Mouse (Mus musculus): ENCODE measurements at regions not wholly inside any gene's neighbourhood (a gene's known extent, or its start where the extent isn't known, plus 50 kb on each side); places are given as distances from the start of the nearest gene placed in this dataset.

DNA sequence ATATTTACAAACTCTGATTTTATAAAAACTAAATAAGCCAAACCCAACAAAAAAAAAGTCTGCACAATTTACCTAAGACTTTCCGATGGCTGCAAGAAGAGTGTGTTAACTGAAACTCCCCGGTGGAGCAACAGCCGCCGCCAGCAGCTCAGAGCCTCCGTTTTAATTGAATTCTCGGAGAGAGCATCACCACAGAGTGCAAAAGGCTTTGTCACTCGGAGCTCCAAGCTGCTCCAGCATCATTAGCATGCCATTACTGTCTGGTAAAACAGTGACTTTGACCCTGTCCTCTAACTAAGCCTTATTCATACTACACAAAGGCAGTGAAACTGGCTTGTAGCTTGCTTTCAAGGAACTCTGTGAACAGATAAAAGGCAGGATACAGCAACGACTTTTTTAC lies 176.5 kb downstream of the Efnb2 start:
- DNase-seq (ENCODE audit: low spot score in 2 of 2), result no peak

DNA sequence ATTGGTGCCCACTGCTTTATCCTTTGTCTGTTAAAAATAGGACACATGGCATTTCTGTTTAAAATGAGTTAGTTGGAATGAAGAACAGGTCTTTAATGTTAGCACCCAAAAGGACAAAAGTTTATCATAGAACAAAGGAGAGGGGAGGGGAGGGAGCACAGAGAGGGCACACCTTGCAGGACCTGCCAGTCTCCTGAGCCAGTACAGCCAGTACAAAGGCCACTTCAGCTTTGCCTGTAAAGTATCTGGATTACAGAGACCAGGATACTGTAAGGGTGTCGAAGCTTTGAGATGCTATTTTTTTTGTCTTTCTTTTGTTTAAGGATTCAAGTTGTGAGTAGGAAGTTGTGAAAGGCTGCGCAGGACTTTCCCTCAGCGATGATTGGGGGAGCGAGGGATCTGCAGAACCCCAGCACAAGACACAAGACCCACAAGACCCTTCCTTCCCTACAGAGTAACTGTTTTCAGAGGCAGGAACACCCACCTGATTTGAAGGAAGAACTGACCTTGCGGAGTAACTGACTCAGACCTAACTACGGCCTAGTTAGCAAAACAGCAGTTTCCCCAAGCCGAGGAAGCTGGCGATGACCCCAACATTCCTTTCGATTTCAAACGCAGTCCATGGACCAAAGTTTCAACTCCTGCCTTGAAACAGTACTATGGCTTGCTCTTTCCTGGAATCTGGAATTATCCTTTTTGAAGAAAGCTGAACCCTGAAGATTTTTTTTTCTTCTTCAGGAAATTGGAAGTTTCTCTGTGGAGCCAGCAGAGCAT lies 178.1 kb downstream of the Efnb2 start:
- DNase-seq (ENCODE audit: low spot score in 2 of 2), result no peak

DNA sequence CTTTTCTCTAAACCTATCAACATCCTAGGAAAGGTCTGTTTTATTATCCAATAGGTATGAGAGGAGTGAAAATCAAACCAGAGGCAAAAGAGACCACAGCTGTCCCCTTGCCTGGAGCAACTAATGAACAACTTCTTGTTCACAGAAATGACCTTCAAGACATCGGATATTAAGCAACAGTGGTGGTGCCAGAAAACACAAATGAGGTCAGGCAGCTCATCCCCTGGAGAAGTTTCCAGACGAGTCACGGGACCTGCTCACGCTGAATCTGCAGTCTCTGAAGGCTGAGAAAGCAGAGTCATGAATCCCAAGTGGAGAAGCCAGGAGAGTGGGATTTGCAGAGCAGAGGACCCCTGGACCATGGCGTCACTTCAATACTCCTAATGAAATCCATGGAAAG lies 183.6 kb downstream of the Efnb2 start:
- no peak for DNase-seq (ENCODE audit: low spot score in 2 of 2)

DNA sequence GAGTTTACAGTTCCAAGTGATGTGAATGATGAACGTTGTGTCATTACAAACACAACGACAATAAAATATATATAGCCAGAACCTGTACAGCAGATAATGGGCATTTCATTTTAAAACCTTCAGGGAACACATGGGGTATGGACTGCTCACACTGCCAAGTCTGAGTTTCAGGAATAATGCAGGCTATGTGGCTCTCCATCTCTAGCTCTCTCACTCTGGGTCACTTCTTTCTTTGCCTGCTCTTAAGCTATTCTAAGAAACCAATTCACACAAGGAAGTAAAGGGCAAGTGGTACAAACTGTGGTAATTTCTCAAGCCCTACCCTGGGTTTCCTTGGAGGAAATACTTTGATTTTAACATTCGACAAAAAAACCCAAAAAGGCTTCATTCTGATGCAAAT lies 192.5 kb downstream of the Efnb2 start:
- no peak for DNase-seq (ENCODE audit: low spot score in 2 of 2)

DNA sequence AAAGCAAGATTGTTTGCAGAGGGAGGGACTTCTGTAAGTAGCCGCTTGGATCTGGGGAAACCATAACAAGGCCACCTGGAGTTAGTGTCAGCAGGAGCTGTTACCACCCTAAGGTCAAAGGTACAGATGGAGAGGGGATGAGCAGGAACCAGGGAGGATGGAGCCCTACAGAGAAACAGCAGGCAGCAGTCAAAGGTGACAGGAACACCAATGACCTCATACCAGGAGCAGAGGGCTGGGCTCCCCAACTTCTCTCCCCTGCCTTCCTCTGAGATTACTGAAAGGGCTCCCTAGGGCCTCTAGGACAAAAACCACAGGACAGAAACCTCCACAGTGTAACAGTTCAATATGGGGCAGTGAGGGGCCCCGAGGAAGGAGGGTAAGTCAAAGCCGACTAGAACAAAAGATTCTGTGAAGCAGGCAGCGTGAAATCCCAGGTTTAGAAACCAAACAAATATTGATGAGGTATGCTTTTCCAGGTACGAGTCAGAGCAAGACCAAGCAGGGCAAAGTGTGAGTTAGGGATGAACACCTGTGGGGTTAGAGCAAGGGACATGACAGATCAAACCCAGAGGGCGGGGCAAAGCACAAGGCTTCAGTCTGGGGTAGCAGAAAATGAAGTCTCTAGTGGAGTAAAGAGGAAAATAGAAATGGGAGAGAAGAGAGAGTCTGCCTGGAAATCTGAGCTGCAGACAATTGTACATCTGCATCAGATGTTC lies 194.4 kb downstream of the Efnb2 start:
- no peak for DNase-seq (ENCODE audit: low spot score in 2 of 2)

DNA sequence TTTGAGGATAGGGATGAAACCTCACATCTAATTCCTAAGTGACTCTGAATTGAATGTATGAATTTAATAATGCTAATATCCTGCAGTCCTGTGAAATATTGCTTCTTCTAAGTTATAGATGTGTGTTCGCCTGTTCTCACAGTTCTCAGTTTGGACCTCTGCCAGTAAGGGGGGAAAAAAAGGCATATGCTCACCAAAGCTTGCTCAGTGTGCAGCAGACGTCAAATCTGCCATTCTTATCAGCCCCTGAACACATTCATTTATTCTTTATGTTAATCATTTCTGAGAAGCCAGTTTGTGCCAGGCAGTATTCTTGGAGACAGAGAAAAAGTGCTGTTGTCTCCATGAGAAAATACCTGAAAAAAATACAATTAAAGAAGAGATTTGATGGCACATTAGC lies 198.6 kb downstream of the Efnb2 start:
- no peak for DNase-seq (ENCODE audit: low spot score in 2 of 2)

DNA sequence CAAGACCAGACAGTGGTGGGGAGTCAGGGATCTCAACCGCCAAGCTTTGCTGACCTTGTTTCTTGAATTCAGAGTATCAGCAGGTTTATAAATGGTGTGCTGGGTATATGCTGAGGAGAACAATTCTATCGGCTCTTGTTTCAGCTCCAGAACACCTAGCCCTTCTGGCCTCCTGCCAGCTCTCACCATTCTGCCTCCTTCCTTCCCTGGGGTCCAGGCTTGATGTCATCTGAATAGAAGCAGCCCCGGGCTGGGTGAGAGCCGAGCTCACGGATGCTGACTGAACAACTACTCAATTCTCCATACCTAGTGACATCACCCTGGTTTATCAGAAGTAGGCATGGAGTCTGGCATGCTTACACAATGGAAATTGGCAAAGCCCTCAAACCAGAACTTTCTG lies 203.5 kb downstream of the Efnb2 start:
- no peak for DNase-seq (ENCODE audit: low spot score in 2 of 2)

DNA sequence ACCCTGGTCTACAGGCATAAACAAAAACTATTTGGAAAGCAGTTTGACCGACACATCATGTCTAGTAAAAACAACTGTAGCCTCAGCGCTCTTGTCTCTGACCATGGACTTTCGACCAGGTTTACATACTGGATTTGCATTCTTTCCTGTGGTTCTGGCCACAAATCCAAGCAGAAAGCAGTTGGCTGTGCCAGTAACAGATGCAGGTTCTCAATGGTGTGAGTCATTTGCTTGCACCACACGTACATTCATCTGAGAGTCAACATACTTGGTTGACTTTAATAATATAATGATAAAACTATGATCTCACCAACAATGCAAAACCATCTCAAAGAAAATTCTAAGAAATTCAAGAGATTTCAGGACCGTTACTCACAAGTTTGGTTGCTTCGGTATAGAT lies 207.1 kb downstream of the Efnb2 start:
- no peak for DNase-seq (ENCODE audit: low spot score in 2 of 2)

DNA sequence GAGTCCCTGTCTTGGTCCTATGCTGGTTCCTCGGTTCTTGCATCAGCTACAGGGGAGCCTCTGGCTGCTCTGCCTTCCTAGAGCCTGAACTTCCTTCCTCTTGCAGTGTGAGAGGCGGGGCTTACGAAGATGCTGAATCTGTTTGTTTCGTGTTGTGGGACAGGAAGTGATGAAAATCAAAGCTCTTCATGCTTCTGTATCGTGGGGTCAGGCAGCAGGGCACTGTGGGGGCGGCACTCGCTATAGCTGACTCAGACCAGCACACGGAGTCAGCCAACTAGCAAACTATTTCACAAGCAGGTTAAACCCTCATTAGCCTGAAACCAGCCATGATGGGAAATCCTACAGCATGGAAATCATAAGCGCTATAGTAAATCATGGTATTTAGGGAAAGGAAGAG lies 208.8 kb downstream of the Efnb2 start:
- no peak for DNase-seq (ENCODE audit: low spot score in 2 of 2)

DNA sequence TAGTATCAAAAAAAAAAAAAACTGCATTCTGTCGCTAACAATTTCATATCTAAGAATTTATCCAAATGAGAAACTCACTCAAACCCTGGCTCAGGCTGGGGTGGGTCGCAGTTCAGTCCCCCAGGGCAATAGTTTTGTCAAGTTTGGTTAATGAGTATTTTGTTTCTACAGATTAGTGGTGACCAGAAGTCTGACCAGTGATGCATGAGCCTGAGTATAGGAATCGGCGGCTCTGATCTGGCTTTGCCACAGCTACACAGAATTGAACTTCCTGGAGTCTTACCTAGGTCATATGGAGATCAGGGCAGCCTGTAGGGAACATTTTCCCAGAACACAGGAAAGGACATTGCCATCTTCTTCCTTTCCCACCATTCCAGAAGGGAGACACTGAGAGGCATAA lies 212.1 kb downstream of the Efnb2 start:
- no peak for DNase-seq (ENCODE audit: low spot score in 2 of 2)

DNA sequence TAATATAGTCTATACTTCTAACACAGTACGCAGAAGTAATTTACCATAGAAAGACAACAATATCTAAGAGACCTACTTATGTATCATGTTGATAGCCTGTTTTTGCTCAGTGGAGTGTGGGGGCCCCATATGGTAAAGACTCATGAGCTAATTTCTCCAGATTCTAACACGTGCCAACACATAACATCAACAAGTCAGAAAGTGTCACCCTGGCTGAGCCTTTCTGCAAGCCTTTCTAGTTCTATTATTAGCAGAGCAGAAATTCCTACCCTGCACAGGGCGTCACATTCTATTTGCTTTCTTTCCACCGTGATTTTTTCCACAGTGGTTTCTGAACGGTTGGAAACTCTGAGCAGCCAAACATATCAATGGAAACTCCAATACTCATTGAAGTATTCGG lies 219.5 kb downstream of the Efnb2 start:
- DNase-seq (ENCODE audit: low spot score in 2 of 2), result no peak

DNA sequence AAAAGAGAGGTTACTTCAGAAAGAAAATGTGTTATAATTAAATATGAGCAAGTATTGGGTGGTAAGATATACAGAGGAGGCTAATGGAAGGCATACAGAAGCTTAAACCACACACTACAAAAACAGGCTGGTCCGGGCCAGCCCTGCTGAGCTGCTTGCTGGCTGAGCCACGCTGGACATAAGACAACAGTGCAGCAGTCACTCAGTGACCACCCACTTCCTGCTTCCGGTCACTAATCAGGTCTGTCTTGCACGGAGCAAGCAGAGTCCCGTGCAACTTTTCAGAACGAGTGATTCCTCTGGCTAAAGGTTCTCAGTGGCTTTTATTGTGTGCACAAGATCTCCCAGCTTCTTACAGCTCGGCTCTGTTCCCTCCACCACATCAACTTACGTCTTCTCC lies 220.1 kb downstream of the Efnb2 start:
- DNase-seq (ENCODE audit: low spot score in 2 of 2), result no peak

DNA sequence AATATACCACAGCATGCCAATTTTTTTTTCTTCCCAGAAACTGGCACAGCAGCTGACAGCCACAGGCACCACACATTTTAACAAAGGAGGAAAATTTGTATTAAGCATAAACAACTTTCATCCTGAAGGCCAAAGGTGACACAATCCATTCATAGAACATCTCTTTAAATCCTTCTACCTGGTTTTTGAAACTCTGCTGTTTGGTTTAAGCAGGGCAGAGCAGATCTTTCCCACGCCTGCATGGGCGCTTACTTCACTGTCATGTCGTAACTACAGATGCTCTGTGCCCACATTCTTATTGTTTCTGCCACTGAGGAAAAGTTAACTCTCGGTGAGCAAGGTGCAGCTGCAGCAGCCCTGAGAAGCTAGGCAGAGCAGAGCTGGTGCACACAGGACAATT lies 234.8 kb downstream of the Efnb2 start:
- no peak for DNase-seq (ENCODE audit: low spot score in 2 of 2)

DNA sequence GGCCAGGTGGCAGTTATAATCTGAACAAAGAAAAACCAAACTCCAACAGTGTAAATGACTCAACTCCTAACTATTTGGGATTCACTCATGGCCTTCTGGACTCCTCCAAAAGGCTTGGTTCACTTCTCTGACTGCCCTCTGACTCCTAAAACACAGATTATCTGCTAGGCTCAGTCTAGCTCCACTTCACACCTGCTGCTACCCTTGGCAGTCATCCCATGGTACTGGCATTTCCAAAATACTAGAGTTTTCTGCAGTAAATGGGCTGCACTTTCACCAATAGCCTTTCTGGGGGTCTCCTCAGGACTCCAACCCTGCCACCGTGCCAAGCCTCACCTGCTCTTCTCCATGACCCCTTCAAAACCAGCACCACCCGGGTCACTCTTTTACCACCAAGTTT lies 237.6 kb downstream of the Efnb2 start:
- no peak for DNase-seq (ENCODE audit: low spot score in 2 of 2)

DNA sequence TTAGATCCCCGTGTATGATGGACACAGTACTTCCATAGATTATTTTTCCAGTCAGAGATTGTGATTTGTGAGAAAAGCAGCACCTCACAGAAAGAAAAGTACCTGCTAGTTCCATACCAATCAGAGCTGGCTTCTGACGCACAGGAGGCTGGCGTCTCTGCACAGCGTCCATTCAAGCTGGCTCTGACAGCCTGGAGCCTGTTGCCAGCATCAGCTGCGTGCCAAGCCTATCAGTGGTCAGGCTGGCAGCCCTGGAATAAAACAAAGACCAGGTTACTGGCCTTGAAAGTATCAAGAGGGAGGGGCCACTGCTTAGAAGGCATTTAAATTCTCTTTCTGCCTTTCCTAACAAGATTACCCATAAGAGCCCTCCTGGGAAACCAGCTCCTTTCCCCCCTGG lies 239.3 kb downstream of the Efnb2 start:
- DNase-seq (ENCODE audit: low spot score in 2 of 2), result no peak

DNA sequence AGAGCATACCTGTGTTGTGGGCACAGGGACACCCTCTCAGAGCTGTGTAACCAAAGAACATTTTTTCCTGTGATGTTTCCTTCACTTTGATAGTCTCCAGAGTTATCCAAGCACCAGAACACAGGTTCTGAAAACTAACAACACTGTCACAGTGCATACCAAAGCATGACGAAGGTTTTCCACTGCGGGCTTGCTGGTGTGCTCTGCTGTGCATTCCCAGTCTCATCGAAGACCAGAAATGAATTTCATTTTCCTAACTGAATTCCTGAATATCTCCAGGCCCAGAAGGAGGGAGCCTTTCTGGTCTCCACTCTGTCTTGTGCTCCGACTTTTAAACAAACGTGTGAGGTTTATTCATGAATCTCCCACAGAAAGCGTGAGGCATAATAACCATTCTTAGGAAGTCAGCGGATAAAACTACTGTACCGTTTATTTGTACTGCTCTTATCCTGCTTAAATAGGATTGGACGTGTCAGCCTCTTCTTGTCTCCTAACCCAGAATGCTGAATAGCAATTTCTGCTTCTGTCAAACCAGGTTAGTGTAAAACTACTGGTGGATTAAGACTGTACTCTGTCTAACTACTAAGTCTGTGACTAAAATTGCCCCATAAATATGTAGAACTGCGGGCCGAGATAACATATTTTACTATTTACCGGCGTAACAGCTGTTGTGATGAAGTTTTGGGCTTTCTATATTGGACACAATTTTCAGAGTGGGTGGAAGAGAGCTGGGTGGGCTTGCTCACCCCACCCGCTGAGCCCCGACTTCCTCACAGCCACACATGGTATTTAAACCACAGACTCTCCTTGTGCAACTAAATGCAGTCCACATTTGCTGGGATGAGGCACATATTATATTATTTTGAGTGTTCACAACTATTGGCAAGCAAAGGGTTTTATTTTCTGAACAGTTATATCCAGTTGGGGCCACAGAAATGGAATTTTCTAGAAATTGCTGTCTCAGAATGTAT lies 241.4 kb downstream of the Efnb2 start:
- DNase-seq (ENCODE audit: low spot score in 2 of 2), result no peak

DNA sequence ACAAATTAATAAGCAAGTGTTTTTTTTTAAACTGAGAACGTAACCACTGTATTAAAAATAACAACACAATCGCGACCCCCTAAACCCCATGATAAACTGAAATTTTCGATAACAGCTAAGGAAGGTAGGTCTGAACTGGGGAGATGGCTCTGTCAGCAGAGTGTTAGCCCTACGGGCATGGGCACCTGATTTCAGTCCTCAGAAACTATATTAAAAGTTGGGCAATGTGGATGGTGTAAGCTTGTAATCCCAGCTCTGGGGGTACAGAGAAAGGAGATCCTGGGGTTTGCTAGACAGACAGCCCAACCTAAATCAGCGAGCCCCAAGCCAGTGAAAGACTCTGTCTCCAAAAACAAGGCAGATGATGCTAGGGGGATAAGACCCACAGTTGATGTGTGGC lies 242.1 kb downstream of the Efnb2 start:
- DNase-seq (ENCODE audit: low spot score in 2 of 2), result no peak

DNA sequence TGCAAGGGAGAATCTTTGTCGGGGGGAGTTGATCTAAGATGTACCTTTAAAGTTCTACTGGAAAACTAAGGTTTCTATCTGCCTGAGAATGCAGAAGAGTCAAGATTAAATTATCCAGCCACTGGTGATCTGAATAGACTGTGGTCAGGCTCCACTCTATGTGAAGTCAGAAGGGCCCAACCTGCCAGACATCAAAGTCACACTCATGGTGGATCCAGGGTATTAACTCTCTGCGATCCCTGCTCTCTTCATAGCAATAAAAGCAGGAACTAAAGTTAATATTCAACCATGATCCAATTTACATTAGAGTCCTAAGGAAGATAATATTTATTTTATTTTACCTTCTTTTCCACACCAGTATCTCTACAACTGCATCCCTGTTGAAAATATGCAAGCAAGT lies 242.5 kb downstream of the Efnb2 start:
- DNase-seq (ENCODE audit: low spot score in 2 of 2), result no peak

DNA sequence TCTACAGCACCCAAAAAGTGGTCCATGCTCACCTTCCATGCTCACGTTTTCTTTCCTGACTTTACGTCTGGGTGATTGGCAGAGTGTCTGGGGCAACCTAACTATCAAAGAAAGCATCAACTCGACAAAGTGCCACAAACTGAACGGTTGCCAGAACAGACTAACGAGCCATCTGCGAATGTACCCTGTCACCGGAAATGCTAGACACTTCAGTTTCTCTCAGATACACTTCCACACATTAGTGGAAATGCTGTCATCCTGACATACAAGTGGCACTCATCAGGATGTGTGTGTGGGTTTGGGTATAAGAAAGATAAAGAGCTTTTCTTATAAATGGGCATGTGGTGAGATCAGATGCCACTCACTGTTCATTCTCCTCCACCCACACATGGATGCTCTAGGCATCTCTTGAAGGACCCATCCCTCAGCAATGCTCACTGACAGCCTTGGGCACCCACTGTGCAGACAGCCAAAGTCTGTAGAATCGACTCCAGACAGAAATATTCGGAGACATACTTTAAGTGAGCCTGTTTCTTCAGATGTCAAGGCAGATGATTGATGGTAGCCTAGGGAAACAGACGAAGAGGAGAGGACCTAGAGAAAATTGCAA lies 244.8 kb downstream of the Efnb2 start:
- DNase-seq (ENCODE audit: low spot score in 2 of 2), result no peak

DNA sequence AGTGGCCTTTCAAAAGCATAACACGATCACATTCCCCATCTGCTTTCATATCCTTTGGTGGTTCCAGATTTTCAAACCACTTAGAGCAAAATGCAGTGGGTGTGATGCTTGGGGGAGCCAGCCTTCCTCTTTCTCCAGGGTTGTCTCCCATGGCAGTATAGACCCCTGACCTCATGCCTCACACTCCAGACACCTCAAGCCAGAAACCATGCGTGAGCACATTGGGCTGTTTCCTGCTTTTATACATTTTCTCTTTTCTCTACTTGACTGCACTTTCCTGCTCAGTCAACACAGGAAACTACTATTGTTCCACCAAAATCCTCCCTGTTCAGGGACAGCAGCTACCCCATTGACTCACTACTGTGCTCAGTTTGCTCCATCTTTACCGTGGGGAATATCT lies 253.7 kb downstream of the Efnb2 start:
- DNase-seq (ENCODE audit: low spot score in 2 of 2), result no peak

DNA sequence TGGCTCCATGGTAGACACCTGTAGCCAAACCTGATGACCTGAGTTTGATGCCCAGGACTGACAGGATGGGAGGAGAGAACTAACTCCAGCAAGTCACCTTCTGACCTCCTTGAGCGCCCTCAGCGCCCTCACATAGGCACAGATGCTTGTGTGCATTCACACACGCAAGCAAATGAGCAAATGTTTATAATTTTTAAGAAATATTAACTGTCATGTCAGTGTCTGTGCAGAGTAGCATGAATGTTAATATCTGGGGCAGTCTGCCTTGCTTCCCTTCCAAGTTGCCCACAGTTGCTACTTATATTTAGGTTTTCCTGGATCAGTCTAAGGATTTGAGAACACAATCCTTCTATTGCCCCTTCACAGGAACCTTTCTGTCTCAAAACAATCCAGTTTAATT lies 257.6 kb downstream of the Efnb2 start:
- no peak for DNase-seq (ENCODE audit: low spot score in 2 of 2)

DNA sequence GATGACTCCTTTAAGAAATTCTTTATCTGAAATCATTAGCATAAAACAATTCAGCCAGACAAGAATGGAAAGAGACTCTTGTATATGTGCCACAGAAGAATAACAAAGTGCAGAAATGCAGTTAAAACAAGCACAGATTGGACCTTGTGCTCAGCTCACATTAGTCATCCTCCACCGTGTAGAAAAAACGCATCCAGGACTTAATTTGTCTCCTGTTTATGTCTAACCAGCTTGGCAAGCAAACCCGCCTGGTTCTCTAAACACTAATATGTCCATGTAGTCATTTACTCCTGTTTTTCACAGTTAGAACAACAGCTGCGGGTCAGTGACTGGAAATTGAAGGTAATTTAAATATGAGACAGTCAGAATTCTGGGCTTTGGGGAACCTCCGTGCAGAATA lies 268.7 kb downstream of the Efnb2 start:
- no peak for DNase-seq (ENCODE audit: low spot score in 2 of 2)
